Mouse (Mus musculus) lung, embryonic 16.5 days (tissue): ENCODE results near the gene Emc10. TPM values are rescaled to one million over a fixed set of nuclear protein-coding genes. Genes with fewer than 3 reads are reported as not detected.

Experiments used
- ATAC-seq: fragments of 200-750 bp; cut with Nextera tagmentation; 2 replicates; pipeline ENCODE4 v1.8.0; 2017; ENCODE audit warnings: low read depth, mild to moderate bottlenecking, moderate library complexity
- H3K27ac ChIP-seq: fragments of 300-500 bp; sonication (generic); 2 replicates; pipeline ENCODE4 v1.5.1; 2014; ENCODE audit warnings: mild to moderate bottlenecking, control low read depth, low read length
- H3K27me3 ChIP-seq: fragments of 300-500 bp; sonication (generic); 2 replicates; pipeline ENCODE4 v1.6.1; 2014; ENCODE audit warnings: low read depth, low read length, mixed read lengths; ENCODE audit not compliant: control insufficient read depth, insufficient read depth
- H3K36me3 ChIP-seq: fragments of 300-500 bp; sonication (generic); 2 replicates; pipeline ENCODE4 v1.6.1; 2014; ENCODE audit warnings: low read length; ENCODE audit not compliant: control insufficient read depth, insufficient read depth
- H3K4me1 ChIP-seq: fragments of 300-500 bp; sonication (generic); replicated peaks from 2 replicates; pipeline ENCODE4 v1.6.1; 2014; ENCODE audit warnings: low read length, mixed read lengths; ENCODE audit not compliant: control insufficient read depth, insufficient read depth
- H3K4me2 ChIP-seq: fragments of 300-500 bp; sonication (generic); 2 replicates; pipeline ENCODE4 v1.6.1; 2014; ENCODE audit warnings: low read depth, low read length, control low read depth
- H3K4me3 ChIP-seq: fragments of 300-500 bp; sonication (generic); 2 replicates; pipeline ENCODE4 v1.5.1; 2014; ENCODE audit warnings: mild to moderate bottlenecking, low read length, control low read depth
- H3K9ac ChIP-seq: fragments of 300-500 bp; sonication (generic); 2 replicates; pipeline ENCODE4 v1.6.1; 2014; ENCODE audit warnings: low read length, control low read depth
- H3K9me3 ChIP-seq: fragments of 300-500 bp; sonication (generic); 2 replicates; pipeline ENCODE4 v1.6.1; 2016; ENCODE audit warnings: low read length; ENCODE audit not compliant: control insufficient read depth
- WGBS: fragments of 180-500 bp; shearing (Covaris S2); extraction: QIAGEN DNeasy Blood & Tissue Kit; methylation state at CpG from one replicate; pipeline ENCODE4 v1.1.7; 2014; 5-methylcytosine and 5-hydroxymethylcytosine counted together
- polyA plus RNA-seq: library from polyadenylated mRNA; unstranded; fragments of >200 nt; fragmentation: Nextera tagmentation; extraction: Ambion mirVana; gene quantifications from 2 replicates; pipeline ENCODE4 v1.2.1, GENCODE M21; 2015

The Emc10 gene
- polyA plus RNA-seq, 1 experiment from 2014 or later = 94.0 TPM

GRCm38 (mm10) chr7:44475046-44475614, 21.2 kb downstream of the Emc10 start:
- WGBS = 26% methylated on average over 5 of the region's 5 CpGs
- no peak overlapping the region for H3K4me3 ChIP-seq
- no peak overlapping the region for H3K4me2 ChIP-seq
- no peaks in the 10 kb centered on the region for H3K36me3 ChIP-seq
- H3K27ac ChIP-seq = no peak overlapping the region
- H3K9me3 ChIP-seq = no peaks in the 10 kb centered on the region
- no peak for ATAC-seq
- H3K9ac ChIP-seq = 0 out of 2 replicates have a peak overlapping the region, but pooled peaks have one; percentile 28
- H3K4me1 ChIP-seq = peaks cover 40% of the 10 kb centered on the region
- peaks cover 6% of the 10 kb centered on the region; the same call in 1 of the 2 replicates for H3K27me3 ChIP-seq

- H3K27ac ChIP-seq = no peak overlapping the region
- H3K9ac ChIP-seq = 0 out of 2 replicates have a peak overlapping the region, but pooled peaks have one; percentile 26
- no peak overlapping the region for H3K4me2 ChIP-seq
- H3K4me3 ChIP-seq = no peak overlapping the region
- H3K4me1 ChIP-seq = peaks cover 47% of the 10 kb centered on the region
- H3K9me3 ChIP-seq = no peaks in the 10 kb centered on the region
- H3K36me3 ChIP-seq = 0 out of 2 replicates have a peak, but pooled peaks cover 1% of the 10 kb centered on the region
- H3K27me3 ChIP-seq = peaks cover 2% of the 10 kb centered on the region; the same call in 1 of the 2 replicates
- no peak for ATAC-seq
- 24% methylated on average over 4 of the region's 4 CpGs for WGBS
Measured at GRCm38 (mm10) chr7:44474419-44474818, 21.9 kb downstream of the Emc10 start.

- H3K27me3 ChIP-seq = no peaks in the 10 kb centered on the region; the same call in 1 of the 2 replicates
- H3K4me2 ChIP-seq = no peak overlapping the region
- peak overlapping the region; percentile 84 for H3K27ac ChIP-seq
- H3K4me1 ChIP-seq = peaks cover 60% of the 10 kb centered on the region
- H3K4me3 ChIP-seq = no peak overlapping the region
- WGBS = 25% methylated on average over 9 of the region's 9 CpGs
- no peaks in the 10 kb centered on the region for H3K9me3 ChIP-seq
- H3K9ac ChIP-seq = peak overlapping the region; percentile 41
- H3K36me3 ChIP-seq = 0 out of 2 replicates have a peak, but pooled peaks cover 2% of the 10 kb centered on the region
- ATAC-seq = peak; percentile 13; the same call in 1 of the 2 replicates
Measured at GRCm38 (mm10) chr7:44472961-44473646, 23.2 kb downstream of the Emc10 start.

GRCm38 (mm10) chr7:44472558-44472885, 23.8 kb downstream of the Emc10 start:
- H3K4me3 ChIP-seq = no peak overlapping the region
- H3K9me3 ChIP-seq = no peaks in the 10 kb centered on the region
- H3K9ac ChIP-seq = no peak overlapping the region
- H3K36me3 ChIP-seq = 0 out of 2 replicates have a peak, but pooled peaks cover 2% of the 10 kb centered on the region
- ATAC-seq = peak; percentile 31
- WGBS = 11% methylated on average over 1 of the region's 1 CpGs
- no peak overlapping the region for H3K4me2 ChIP-seq
- no peaks in the 10 kb centered on the region; the same call in 1 of the 2 replicates for H3K27me3 ChIP-seq
- peak overlapping the region; percentile 84 for H3K27ac ChIP-seq
- H3K4me1 ChIP-seq = peaks cover 60% of the 10 kb centered on the region

- peak overlapping the region; percentile 84 for H3K27ac ChIP-seq
- 11% methylated on average over 6 of the region's 6 CpGs for WGBS
Measured at GRCm38 (mm10) chr7:44471880-44472557, 24.3 kb downstream of the Emc10 start.

GRCm38 (mm10) chr7:44470696-44471612, 25.4 kb downstream of the Emc10 start:
- 65% methylated on average over 15 of the region's 16 CpGs for WGBS
- no peaks in the 10 kb centered on the region for H3K9me3 ChIP-seq
- peak overlapping the region; percentile 84 for H3K27ac ChIP-seq
- no peak overlapping the region for H3K4me3 ChIP-seq
- H3K9ac ChIP-seq = no peak overlapping the region
- H3K4me2 ChIP-seq = no peak overlapping the region
- no peaks in the 10 kb centered on the region; the same call in 1 of the 2 replicates for H3K27me3 ChIP-seq
- peaks cover 63% of the 10 kb centered on the region for H3K4me1 ChIP-seq
- ATAC-seq = no peak
- H3K36me3 ChIP-seq = 0 out of 2 replicates have a peak, but pooled peaks cover 2% of the 10 kb centered on the region

More at GRCm38 (mm10) chr7:44471880-44472557, 24.3 kb downstream of the Emc10 start:
- H3K36me3 ChIP-seq = 0 out of 2 replicates have a peak, but pooled peaks cover 2% of the 10 kb centered on the region
- ATAC-seq = peak; percentile 63
- no peaks in the 10 kb centered on the region for H3K9me3 ChIP-seq
- no peak overlapping the region for H3K9ac ChIP-seq
- peaks cover 63% of the 10 kb centered on the region for H3K4me1 ChIP-seq
- no peak overlapping the region for H3K4me2 ChIP-seq
- H3K4me3 ChIP-seq = no peak overlapping the region
- H3K27me3 ChIP-seq = no peaks in the 10 kb centered on the region; the same call in 1 of the 2 replicates

GRCm38 (mm10) chr7:44469677-44470675, 26.4 kb downstream of the Emc10 start:
- 0 out of 2 replicates have a peak overlapping the region, but pooled peaks have one; percentile 79 for H3K4me2 ChIP-seq
- peaks cover 57% of the 10 kb centered on the region for H3K4me1 ChIP-seq
- no peak overlapping the region for H3K4me3 ChIP-seq
- H3K27ac ChIP-seq = peak overlapping the region; percentile 25
- WGBS = 76% methylated on average over 16 of the region's 16 CpGs
- H3K9me3 ChIP-seq = no peaks in the 10 kb centered on the region
- ATAC-seq = no peak
- no peaks in the 10 kb centered on the region for H3K27me3 ChIP-seq
- H3K9ac ChIP-seq = peak overlapping the region; percentile 24; the same call in 1 of the 2 replicates
- H3K36me3 ChIP-seq = 0 out of 2 replicates have a peak, but pooled peaks cover 2% of the 10 kb centered on the region
